Mouse (Mus musculus) bone marrow, adult 2 months (tissue): ENCODE data around the gene Hsph1.

ENCODE experiments used
- CTCF ChIP-seq: fragments of 200-500 bp; IDR thresholded peaks from 2 replicates; pipeline ENCODE4 v1.5.1; 2011; ENCODE audit warnings: low read length, control low read depth; ENCODE audit not compliant: control insufficient read depth, insufficient read depth
- POLR2A ChIP-seq: fragments of 200-500 bp; IDR thresholded peaks from 2 replicates; pipeline ENCODE4 v1.6.1; 2011; ENCODE audit warnings: low read depth, mild to moderate bottlenecking, control low read depth, low read length, borderline replicate concordance; ENCODE audit not compliant: control insufficient read depth

- TF ChIP-seq POLR2A: no peak
- TF ChIP-seq CTCF: no peak
These were observed 27.2 kb upstream of the Hsph1 start for GRCm38 (mm10) chr5:149663417-149663816.
